Mouse (Mus musculus) left cerebral cortex, postnatal 36 days (tissue): ENCODE data around the gene H2al1m. TPM values are rescaled to one million over a fixed set of nuclear protein-coding genes. Genes with fewer than 3 reads are reported as not detected.
"Not testable (repeated sequence)": the region's sequence is repeated elsewhere in the genome, so short reads cannot be mapped to it uniquely, and the experiment has no call there.

Experiments
- DNase-seq, 2 experiments: peaks; one replicate each; pipeline ENCODE4 v3.0.0; 2021 to 2022; ENCODE audit warnings: low spot score in 2 of 2, mixed read lengths in 1 of 2
- intact Hi-C: fragments of 180-260 bp; cut with DNase I; formaldehyde crosslinking; loops from one replicate; pipeline ENCODE4 v1.15.1; 2025
- total RNA-seq, 2 experiments: library from RNA; stranded (reverse); gene quantifications; 2 replicates each; pipeline ENCODE4 v1.2.3; 2021

H2al1m gene
- total RNA-seq, 2 experiments from 2014 or later: not detected

- intact Hi-C loops: no loop called here
- DNase-seq: no peak
Measured at GRCm38 (mm10) chrX:9303455-9303854, 19.9 kb downstream of the H2al1m start.

- DNase-seq, intact Hi-C loops: not testable (repeated sequence)
Measured at GRCm38 (mm10) chrX:9316457-9316856, 32.9 kb downstream of the H2al1m start.

- intact Hi-C loops: loop anchor here (10.0 kb wide), 1 partner anchor 197 kb away; no protein-coding TSS in a partner anchor
- DNase-seq: not testable (repeated sequence)
Measured at GRCm38 (mm10) chrX:9327954-9328353, 44.4 kb downstream of the H2al1m start.

GRCm38 (mm10) chrX:9332366-9332962 is 48.9 kb downstream of the H2al1m start:
- DNase-seq, intact Hi-C loops: not testable (repeated sequence)

GRCm38 (mm10) chrX:9333035-9333434 is 49.5 kb downstream of the H2al1m start:
- intact Hi-C loops: not testable (repeated sequence)
- DNase-seq: peak in 1 of 2 experiments; percentile 18

Other genes with a start within 250 kb of the H2al1m start
- not detected for gene Fthl17f, start 220.7 kb upstream of the H2al1m start, total RNA-seq
- gene 4930402K13Rik, start 179.2 kb upstream of the H2al1m start, total RNA-seq: not detected
- gene Lancl3, start 83.9 kb upstream of the H2al1m start, total RNA-seq: 1 to 10 TPM; 5.8 to 6.9 TPM
- gene Gm14862, start 26.9 kb upstream of the H2al1m start, total RNA-seq: not detected
- gene Xk, start 11.0 kb upstream of the H2al1m start, total RNA-seq: 10 to 100 TPM; 13.2 to 15.7 TPM
- not detected for gene H2al1k, start 66.9 kb downstream of the H2al1m start, total RNA-seq
- under 1 TPM; 0.30 to 0.45 TPM for gene Cybb, start 204.0 kb downstream of the H2al1m start, total RNA-seq